Mouse (Mus musculus): ENCODE measurements around the gene Kazn. TPM values are rescaled to one million over a fixed set of nuclear protein-coding genes. Genes with fewer than 3 reads are reported as not detected.

The Kazn gene
- polyA plus RNA-seq, 1 experiment from 2014 or later, result 0.74 TPM

DNA sequence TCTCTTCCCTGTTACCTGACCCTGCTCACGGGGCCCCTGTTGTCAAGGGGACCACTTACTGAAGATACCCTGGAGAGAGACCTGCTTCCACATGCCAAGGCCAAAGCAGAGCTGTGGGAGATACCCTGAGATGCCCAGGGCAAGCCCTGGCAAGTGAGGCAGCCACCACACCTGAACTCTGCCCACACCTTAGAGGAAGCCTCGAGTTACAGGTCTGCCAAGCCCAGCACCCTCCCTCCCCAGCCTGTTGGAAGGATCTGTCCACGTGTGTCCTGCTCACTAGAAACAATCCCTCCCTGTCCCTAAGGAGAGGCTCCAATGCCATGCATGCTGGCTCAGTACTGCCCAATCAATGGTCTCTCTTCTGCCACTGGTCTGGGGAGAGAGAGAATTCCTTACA is 56.2 kb downstream of the Kazn start:
- Histone ChIP-seq H3K27ac (ENCODE audit: low read depth) (no peak overlapping the region), H3K4me1 (ENCODE audit: insufficient read depth) (peaks cover 9% of the 10 kb centered on the region; the same call in 1 of the 2 replicates)
- WGBS (ENCODE audit: insufficient replicate concordance), result 63% methylated on average over 3 of the region's 3 CpGs

GRCm38 (mm10) chr4:142181646-142182045 is 57.6 kb downstream of the Kazn start:
- no peak overlapping the region for H3K27ac ChIP-seq (ENCODE audit: low read depth)
- ATAC-seq (no peak), DNase-seq (no peak)
- TF ChIP-seq EP300 (IDR thresholded peaks at IDR 0.05; ENCODE audit: low read depth), result no peak
- no peak for TF ChIP-seq CTCF (IDR thresholded peaks at IDR 0.05; ENCODE audit: low read depth)
- WGBS (ENCODE audit: insufficient replicate concordance), result 84% methylated on average over 4 of the region's 4 CpGs
- no peak overlapping the region for H3K4me3 ChIP-seq (ENCODE audit: low read depth, low read length)
- H3K36me3 ChIP-seq (replicated peaks; ENCODE audit: insufficient read depth, low read length), result no peaks in the 10 kb centered on the region
- no peak overlapping the region for H3K9ac ChIP-seq (replicated peaks)
- H3K27me3 ChIP-seq (ENCODE audit: insufficient read depth, low read length), result no peaks in the 10 kb centered on the region
- H3K4me2 ChIP-seq (ENCODE audit: low read depth, low read length), result no peak overlapping the region
- H3K4me1 ChIP-seq (ENCODE audit: insufficient read depth), result peaks cover 9% of the 10 kb centered on the region; the same call in 1 of the 2 replicates
- H3K9me3 ChIP-seq (ENCODE audit: low read length), result no peaks in the 10 kb centered on the region

More for the DNA sequence above, 56.2 kb downstream of the Kazn start:
- Histone ChIP-seq H3K9ac (replicated peaks) (no peak overlapping the region), H3K4me2 (ENCODE audit: low read depth, low read length) (no peak overlapping the region), H3K4me3 (ENCODE audit: low read depth, low read length) (no peak overlapping the region), H3K27me3 (ENCODE audit: insufficient read depth, low read length) (no peaks in the 10 kb centered on the region), H3K36me3 (replicated peaks; ENCODE audit: insufficient read depth, low read length) (no peaks in the 10 kb centered on the region), H3K9me3 (ENCODE audit: low read length) (no peaks in the 10 kb centered on the region)
- no peak for TF ChIP-seq EP300 (IDR thresholded peaks at IDR 0.05; ENCODE audit: low read depth)
- TF ChIP-seq CTCF (IDR thresholded peaks at IDR 0.05; ENCODE audit: low read depth), result no peak
- ATAC-seq (no peak), DNase-seq (no peak)

DNA sequence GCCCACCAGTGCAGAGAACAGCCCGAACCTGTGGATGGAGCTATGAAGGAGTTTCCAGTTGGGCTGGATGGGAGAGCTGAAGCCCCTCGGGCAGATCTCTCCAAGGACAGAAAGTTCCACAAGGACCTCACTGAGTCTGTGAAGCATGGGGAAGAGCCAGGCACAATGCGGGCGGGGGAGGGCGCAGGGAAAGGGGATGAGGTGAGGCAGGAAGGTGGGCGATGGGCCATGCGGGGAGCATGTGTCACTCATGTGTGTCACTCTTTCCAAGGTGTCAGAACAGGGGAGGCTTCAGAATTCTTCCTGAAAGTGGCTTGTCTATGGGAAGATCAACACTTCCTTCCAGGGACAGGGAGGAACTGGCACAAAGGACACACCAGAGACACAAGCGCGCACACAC is 58.3 kb downstream of the Kazn start:
- no peaks in the 10 kb centered on the region for H3K36me3 ChIP-seq (replicated peaks; ENCODE audit: insufficient read depth, low read length)
- H3K27me3 ChIP-seq (ENCODE audit: insufficient read depth, low read length), result no peaks in the 10 kb centered on the region
- no peak overlapping the region for H3K4me2 ChIP-seq (ENCODE audit: low read depth, low read length)
- ATAC-seq (no peak), DNase-seq (no peak)
- TF ChIP-seq EP300 (IDR thresholded peaks at IDR 0.05; ENCODE audit: low read depth) (no peak), CTCF (IDR thresholded peaks at IDR 0.05; ENCODE audit: low read depth) (no peak)
- H3K27ac ChIP-seq (ENCODE audit: low read depth), result no peak overlapping the region
- H3K9ac ChIP-seq (replicated peaks), result no peak overlapping the region
- 79% methylated on average over 9 of the region's 9 CpGs for WGBS (ENCODE audit: insufficient replicate concordance)
- no peaks in the 10 kb centered on the region for H3K9me3 ChIP-seq (ENCODE audit: low read length)
- no peak overlapping the region for H3K4me3 ChIP-seq (ENCODE audit: low read depth, low read length)
- H3K4me1 ChIP-seq (ENCODE audit: insufficient read depth), result peaks cover 9% of the 10 kb centered on the region; the same call in 1 of the 2 replicates

DNA sequence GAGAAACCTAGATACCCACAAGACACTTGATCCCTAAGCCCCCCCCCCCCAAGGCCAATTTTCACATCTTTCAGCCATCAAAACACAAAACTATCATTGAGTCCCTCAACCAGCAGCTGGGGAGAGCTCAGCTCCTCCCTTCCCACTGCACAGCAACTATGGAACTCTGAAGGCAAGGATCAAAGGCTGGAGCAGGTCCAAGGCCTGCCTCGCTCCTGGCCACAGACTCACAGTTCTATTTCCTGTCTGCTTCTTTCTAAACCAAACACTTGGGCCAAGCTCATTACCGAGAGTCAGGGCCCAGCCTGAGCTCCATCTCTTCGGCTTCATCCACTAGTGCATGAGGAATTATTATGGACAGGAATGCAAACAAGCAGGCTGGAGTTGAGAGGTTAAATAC is 58.9 kb downstream of the Kazn start:
- ATAC-seq, result no peak
- Histone ChIP-seq H3K9me3 (ENCODE audit: low read length) (no peaks in the 10 kb centered on the region), H3K27me3 (ENCODE audit: insufficient read depth, low read length) (no peaks in the 10 kb centered on the region), H3K4me3 (ENCODE audit: low read depth, low read length) (no peak overlapping the region), H3K4me1 (ENCODE audit: insufficient read depth) (peaks cover 9% of the 10 kb centered on the region; the same call in 1 of the 2 replicates), H3K27ac (ENCODE audit: low read depth) (no peak overlapping the region), H3K36me3 (replicated peaks; ENCODE audit: insufficient read depth, low read length) (no peaks in the 10 kb centered on the region), H3K9ac (replicated peaks) (no peak overlapping the region), H3K4me2 (ENCODE audit: low read depth, low read length) (no peak overlapping the region)
- WGBS (ENCODE audit: insufficient replicate concordance), result 42% methylated on average over 3 of the region's 3 CpGs
- no peak for TF ChIP-seq EP300 (IDR thresholded peaks at IDR 0.05; ENCODE audit: low read depth)
- DNase-seq, result peak; percentile 56

DNA sequence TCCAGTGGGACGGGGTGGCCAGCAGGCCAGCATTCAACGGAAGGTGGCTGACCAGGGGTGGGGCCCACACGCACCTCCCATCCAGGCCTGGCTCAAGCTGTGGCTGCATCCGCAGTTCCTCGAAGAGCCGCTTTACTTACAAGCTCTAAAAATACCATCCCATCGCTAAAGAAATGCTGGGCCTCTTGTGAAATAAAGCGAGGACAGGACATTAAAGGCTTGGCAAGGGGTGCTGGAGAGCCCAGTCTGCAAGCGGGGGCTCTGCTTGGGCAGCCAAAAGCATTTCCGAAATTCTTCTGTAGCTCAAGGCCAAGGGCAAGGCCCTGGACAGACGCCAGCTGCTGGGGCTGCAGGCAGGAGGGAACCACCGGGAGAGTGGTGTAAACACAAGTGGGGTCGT is 59.7 kb downstream of the Kazn start:
- DNase-seq (peak; percentile 40), ATAC-seq (no peak; the same call in 1 of the 2 replicates)
- no peak overlapping the region for H3K4me3 ChIP-seq (ENCODE audit: low read depth, low read length)
- no peaks in the 10 kb centered on the region for H3K27me3 ChIP-seq (ENCODE audit: insufficient read depth, low read length)
- no peak overlapping the region for H3K4me2 ChIP-seq (ENCODE audit: low read depth, low read length)
- no peaks in the 10 kb centered on the region for H3K36me3 ChIP-seq (replicated peaks; ENCODE audit: insufficient read depth, low read length)
- TF ChIP-seq CTCF (IDR thresholded peaks at IDR 0.05; ENCODE audit: low read depth) (no peak), EP300 (IDR thresholded peaks at IDR 0.05; ENCODE audit: low read depth) (no peak)
- no peaks in the 10 kb centered on the region for H3K9me3 ChIP-seq (ENCODE audit: low read length)
- peaks cover 8% of the 10 kb centered on the region; the same call in 1 of the 2 replicates for H3K4me1 ChIP-seq (ENCODE audit: insufficient read depth)
- H3K27ac ChIP-seq (ENCODE audit: low read depth), result no peak overlapping the region
- no peak overlapping the region for H3K9ac ChIP-seq (replicated peaks)
- 58% methylated on average over 13 of the region's 13 CpGs for WGBS (ENCODE audit: insufficient replicate concordance)

- Histone ChIP-seq H3K4me2 (ENCODE audit: low read depth, low read length) (no peak overlapping the region), H3K4me1 (ENCODE audit: insufficient read depth) (peaks cover 16% of the 10 kb centered on the region), H3K4me3 (ENCODE audit: low read depth, low read length) (no peak overlapping the region), H3K27ac (ENCODE audit: low read depth) (no peak overlapping the region), H3K27me3 (ENCODE audit: insufficient read depth, low read length) (no peaks in the 10 kb centered on the region), H3K9ac (replicated peaks) (no peak overlapping the region), H3K9me3 (ENCODE audit: low read length) (no peaks in the 10 kb centered on the region), H3K36me3 (replicated peaks; ENCODE audit: insufficient read depth, low read length) (no peaks in the 10 kb centered on the region)
- DNase-seq (no peak), ATAC-seq (no peak)
- TF ChIP-seq EP300 (IDR thresholded peaks at IDR 0.05; ENCODE audit: low read depth) (no peak), CTCF (IDR thresholded peaks at IDR 0.05; ENCODE audit: low read depth) (no peak)
- 87% methylated on average over 3 of the region's 3 CpGs for WGBS (ENCODE audit: insufficient replicate concordance)
Measured at GRCm38 (mm10) chr4:142176732-142177131, 62.5 kb downstream of the Kazn start.

- 47% methylated on average over 6 of the region's 6 CpGs for WGBS (ENCODE audit: insufficient replicate concordance)
- no peaks in the 10 kb centered on the region for H3K27me3 ChIP-seq (ENCODE audit: insufficient read depth, low read length)
Measured at GRCm38 (mm10) chr4:142173981-142174485, 65.2 kb downstream of the Kazn start.

More at GRCm38 (mm10) chr4:142173981-142174485, 65.2 kb downstream of the Kazn start:
- no peak overlapping the region for H3K4me2 ChIP-seq (ENCODE audit: low read depth, low read length)
- no peak for ATAC-seq
- no peak overlapping the region for H3K9ac ChIP-seq (replicated peaks)
- H3K4me1 ChIP-seq (ENCODE audit: insufficient read depth), result peaks cover 13% of the 10 kb centered on the region
- TF ChIP-seq EP300 (IDR thresholded peaks at IDR 0.05; ENCODE audit: low read depth), result no peak
- no peak for DNase-seq
- H3K4me3 ChIP-seq (ENCODE audit: low read depth, low read length), result no peak overlapping the region
- no peak overlapping the region for H3K27ac ChIP-seq (ENCODE audit: low read depth)
- no peaks in the 10 kb centered on the region for H3K9me3 ChIP-seq (ENCODE audit: low read length)
- H3K36me3 ChIP-seq (replicated peaks; ENCODE audit: insufficient read depth, low read length), result no peaks in the 10 kb centered on the region

All from liver, postnatal 0 days (tissue).